Mouse (Mus musculus) common myeloid progenitor, adult 5-6 weeks (primary cell): ENCODE measurements around the gene Ptpra. TPM values are rescaled to one million over a fixed set of nuclear protein-coding genes. Genes with fewer than 3 reads are reported as not detected.

Experiments used
- ATAC-seq: replicated peaks from 2 replicates; pipeline ENCODE4 v1.8.0; 2016; ENCODE audit warnings: low read depth, mild to moderate bottlenecking, moderate TSS enrichment, inconsistent platforms; ENCODE audit not compliant: poor library complexity, severe bottlenecking
- total RNA-seq: library from RNA; stranded (forward); fragments of 200-1000, 187-1606 nt; gene quantifications from 2 replicates; pipeline ENCODE4 v1.2.3, GENCODE M21; 2017

Ptpra gene
- total RNA-seq, 1 experiment from 2014 or later = 117 TPM

DNA sequence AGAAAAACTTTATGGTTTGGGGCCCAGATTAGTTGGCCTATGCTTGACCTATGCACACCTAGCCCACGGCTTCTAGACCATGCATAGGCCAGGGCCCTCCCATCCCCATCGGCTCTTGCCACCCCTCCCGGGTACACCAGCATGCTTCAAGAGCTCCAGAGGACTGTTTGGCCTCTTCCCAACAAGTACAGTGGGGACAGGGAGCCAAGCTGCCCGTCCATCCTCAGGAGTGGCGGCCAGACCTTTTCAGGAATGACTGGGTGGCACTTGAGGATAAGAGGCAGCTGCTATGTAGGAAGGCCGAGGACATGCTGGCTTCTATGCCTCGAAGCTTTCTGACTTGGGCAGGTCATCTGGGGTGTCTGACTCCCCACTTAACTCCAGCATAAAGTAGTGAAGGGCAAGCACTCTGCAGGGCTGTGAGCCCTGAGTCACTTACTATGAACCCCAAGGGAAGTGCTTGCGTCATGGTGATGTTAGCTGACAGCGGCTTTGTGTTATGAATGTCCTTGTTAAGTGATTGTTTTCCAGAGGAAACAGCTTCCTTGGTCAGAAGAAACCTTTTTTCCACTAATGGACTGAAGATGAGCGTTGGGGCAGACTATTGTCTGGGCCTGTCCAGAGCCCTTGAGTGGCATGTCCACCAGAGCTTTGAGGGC lies 134.0 kb downstream of the Ptpra start:
- ATAC-seq = no peak

DNA sequence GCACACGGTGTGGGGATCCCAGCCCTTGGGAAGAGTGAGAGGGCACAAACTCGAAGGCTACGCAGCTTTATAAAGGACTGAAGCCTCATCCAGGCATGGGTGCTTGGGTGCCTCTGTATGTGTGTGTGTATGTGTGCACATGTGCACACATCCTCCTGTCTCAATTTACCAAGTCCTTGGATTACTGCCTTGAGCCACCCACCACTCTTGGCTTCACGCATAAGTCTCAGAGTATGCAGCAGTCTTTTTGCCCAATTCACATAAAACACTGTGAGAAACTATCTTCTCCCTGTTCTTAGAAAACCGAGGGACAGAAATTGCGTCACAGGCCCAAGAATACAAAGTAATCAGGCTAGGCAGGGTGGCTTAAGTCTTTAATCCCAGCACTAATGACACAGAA lies 135.9 kb downstream of the Ptpra start:
- ATAC-seq = no peak

GRCm38 (mm10) chr2:130588373-130588772 lies 138.3 kb downstream of the Ptpra start:
- ATAC-seq = 0 out of 2 replicates have a peak, but pooled peaks have one; percentile 4

DNA sequence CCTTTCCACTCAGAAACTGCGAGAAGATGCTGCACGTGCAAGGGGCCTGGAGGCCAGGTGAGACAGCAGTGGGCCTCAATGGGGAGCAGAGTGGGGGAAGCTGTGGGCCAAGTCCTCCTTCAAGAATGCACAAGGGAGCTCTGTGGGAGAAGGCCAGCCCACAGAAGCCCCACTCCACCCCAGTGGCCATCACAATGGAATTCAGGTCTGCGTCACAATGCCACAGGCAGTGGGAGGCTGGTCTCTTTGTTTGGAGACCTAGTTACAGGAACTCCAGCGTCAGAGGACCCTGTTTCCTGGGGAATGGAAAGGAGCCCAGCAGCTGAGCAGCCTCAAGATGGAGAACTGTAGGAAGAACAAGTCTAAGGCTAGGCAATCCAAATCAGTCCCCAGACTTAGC lies 139.1 kb downstream of the Ptpra start:
- no peak for ATAC-seq

GRCm38 (mm10) chr2:130589761-130590160 lies 139.7 kb downstream of the Ptpra start:
- no peak for ATAC-seq

- no peak for ATAC-seq
Measured at GRCm38 (mm10) chr2:130591016-130591415, 140.9 kb downstream of the Ptpra start.

DNA sequence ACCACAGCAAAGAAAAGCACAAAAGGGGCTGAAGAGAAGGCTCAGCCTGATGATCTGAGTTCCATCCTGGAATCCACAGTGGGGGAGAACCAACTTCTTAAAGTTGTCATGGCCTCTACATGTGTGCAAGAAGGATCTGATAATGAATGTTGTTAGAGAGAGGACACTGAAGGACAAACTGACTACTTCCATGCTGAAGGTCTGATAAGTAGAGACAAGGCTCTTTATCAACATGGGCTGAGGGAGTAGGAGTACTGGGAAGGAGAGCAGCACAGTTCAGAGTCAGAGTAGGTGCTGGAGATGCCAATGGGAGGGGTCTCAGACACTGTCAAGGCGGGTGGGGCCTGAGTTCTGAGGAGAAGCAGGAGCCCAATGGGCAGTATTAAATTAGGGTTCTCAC lies 145.5 kb downstream of the Ptpra start:
- no peak for ATAC-seq

- peak; percentile 83 for ATAC-seq
Measured at GRCm38 (mm10) chr2:130597601-130598010, 147.5 kb downstream of the Ptpra start.

- no peak for ATAC-seq
Measured at GRCm38 (mm10) chr2:130598399-130598798, 148.3 kb downstream of the Ptpra start.

GRCm38 (mm10) chr2:130602195-130602594 lies 152.1 kb downstream of the Ptpra start:
- no peak for ATAC-seq

Other genes with a start within 250 kb of the Ptpra start
- 557 and 630 TPM in 2 replicates for gene Nop56, start 175.8 kb upstream of the Ptpra start, total RNA-seq
- gene Idh3b, start 165.7 kb upstream of the Ptpra start, total RNA-seq = 110 and 134 TPM in 2 replicates
- not detected in 2 replicates for gene Ebf4, start 155.1 kb upstream of the Ptpra start, total RNA-seq
- 0.82 and 4.8 TPM in 2 replicates for gene Cpxm1, start 52.7 kb upstream of the Ptpra start, total RNA-seq
- not detected in 2 replicates for gene Gm28372, start 45.0 kb upstream of the Ptpra start, total RNA-seq
- not detected in 2 replicates for gene 1700020A23Rik, start 45.0 kb upstream of the Ptpra start, total RNA-seq
- gene Tmem239, start 43.8 kb upstream of the Ptpra start, total RNA-seq = not detected in 2 replicates
- gene Vps16, start 25.9 kb upstream of the Ptpra start, total RNA-seq = 111 and 115 TPM in 2 replicates
- 9.0 and 14.7 TPM in 2 replicates for gene Pced1a, start 25.6 kb upstream of the Ptpra start, total RNA-seq
- gene Mrps26, start 113.5 kb downstream of the Ptpra start, total RNA-seq = 52.1 and 53.8 TPM in 2 replicates
- gene Oxt, start 125.9 kb downstream of the Ptpra start, total RNA-seq = not detected in 2 replicates
- gene Avp, start 132.3 kb downstream of the Ptpra start, total RNA-seq = not detected in 2 replicates
- gene Fastkd5, start 179.7 kb downstream of the Ptpra start, total RNA-seq = 19.1 and 22.8 TPM in 2 replicates
- gene Ubox5, start 179.8 kb downstream of the Ptpra start, total RNA-seq = 6.3 and 7.3 TPM in 2 replicates
- 0.44 and 0.73 TPM in 2 replicates for gene Lzts3, start 192.5 kb downstream of the Ptpra start, total RNA-seq
- 87.6 and 107 TPM in 2 replicates for gene Ddrgk1, start 214.4 kb downstream of the Ptpra start, total RNA-seq
- gene Itpa, start 217.3 kb downstream of the Ptpra start, total RNA-seq = 69.0 and 86.0 TPM in 2 replicates
- not detected in 2 replicates for gene Slc4a11, start 247.2 kb downstream of the Ptpra start, total RNA-seq